In genomic region chr10:13834056-13834455, GRCm38 (mm10) we compare ENCODE assay signal across 18 mouse cellular contexts. TPM values are rescaled to one million over a fixed set of nuclear protein-coding genes. Genes with fewer than 3 reads are reported as not detected.
A peak's percentile ranks its signal among the peaks of the same experiment; 100 is the strongest.
DNase-seq lines count a peak whose midpoint lies in the region; ATAC-seq and TF ChIP-seq lines count a peak whose summit lies in the region.
"Had no signal": no experiment of that assay in that cellular context is flagged by ENCODE, and none has a peak within 500 bp of the region (broad histone marks: within the 10 kb centered on the region; RNA-seq: fewer than 3 reads in every experiment).

No protein-coding gene starts in this region.

- H3K9me3 ChIP-seq in embryonic facial prominence, embryonic 14.5 days (ENCODE audit: control insufficient read depth, low read length), result no peaks in the 10 kb centered on the region
- H3K9me3 ChIP-seq in embryonic facial prominence, embryonic 10.5 days, result no peaks in the 10 kb centered on the region
- H3K9me3 ChIP-seq in kidney, embryonic 16.5 days (ENCODE audit: low read length), result no peaks in the 10 kb centered on the region
- H3K9me3 ChIP-seq in midbrain, embryonic 14.5 days (ENCODE audit: control insufficient read depth, low read length), result no peaks in the 10 kb centered on the region
- no peaks in the 10 kb centered on the region for H3K9me3 ChIP-seq in midbrain, embryonic 15.5 days
- H3K9me3 ChIP-seq: forebrain, embryonic 10.5 days had no signal

- 0 out of 2 replicates have a peak, but pooled peaks cover 9% of the 10 kb centered on the region for H3K4me1 ChIP-seq in embryonic facial prominence, embryonic 14.5 days (ENCODE audit: control insufficient read depth, insufficient read depth, low read length)
- H3K4me1 ChIP-seq in embryonic facial prominence, embryonic 10.5 days, result peaks cover 5% of the 10 kb centered on the region
- H3K4me1 ChIP-seq in kidney, adult 2 months (ENCODE audit: control insufficient read depth, insufficient read depth, low read length), result no peaks in the 10 kb centered on the region; the same call in 1 of the 2 replicates
- H3K4me1 ChIP-seq in kidney, embryonic 16.5 days (ENCODE audit: insufficient read depth, low read length), result peaks cover 9% of the 10 kb centered on the region
- no peaks in the 10 kb centered on the region for H3K4me1 ChIP-seq in midbrain, embryonic 14.5 days (ENCODE audit: control insufficient read depth, insufficient read depth, low read length)
- H3K4me1 ChIP-seq in midbrain, embryonic 15.5 days, result no peaks in the 10 kb centered on the region
- H3K4me1 ChIP-seq: forebrain, embryonic 10.5 days had no signal

- no peaks in the 10 kb centered on the region for H3K27me3 ChIP-seq in embryonic facial prominence, embryonic 14.5 days (replicated peaks; ENCODE audit: control insufficient read depth, insufficient read depth, low read length)
- H3K27me3 ChIP-seq in embryonic facial prominence, embryonic 10.5 days (replicated peaks; ENCODE audit: low read depth, poor library complexity, severe bottlenecking), result no peaks in the 10 kb centered on the region
- no peaks in the 10 kb centered on the region for H3K27me3 ChIP-seq in kidney, adult 2 months (replicated peaks; ENCODE audit: control insufficient read depth, insufficient read depth, low read length)
- no peaks in the 10 kb centered on the region for H3K27me3 ChIP-seq in kidney, embryonic 16.5 days (ENCODE audit: insufficient read depth, low read length)
- H3K27me3 ChIP-seq in midbrain, embryonic 14.5 days (ENCODE audit: control insufficient read depth, insufficient read depth, low read length), result no peaks in the 10 kb centered on the region
- H3K27me3 ChIP-seq in midbrain, embryonic 15.5 days (replicated peaks), result no peaks in the 10 kb centered on the region
- H3K27me3 ChIP-seq: CH12.LX had no signal

- no peaks in the 10 kb centered on the region for H3K36me3 ChIP-seq in embryonic facial prominence, embryonic 14.5 days (ENCODE audit: control insufficient read depth, insufficient read depth, low read length)
- H3K36me3 ChIP-seq in embryonic facial prominence, embryonic 10.5 days (replicated peaks), result no peaks in the 10 kb centered on the region
- H3K36me3 ChIP-seq in kidney, adult 2 months (ENCODE audit: control insufficient read depth, insufficient read depth, low read length), result no peaks in the 10 kb centered on the region
- H3K36me3 ChIP-seq in kidney, embryonic 16.5 days (ENCODE audit: insufficient read depth, low read length), result no peaks in the 10 kb centered on the region
- H3K36me3 ChIP-seq in midbrain, embryonic 14.5 days (ENCODE audit: control insufficient read depth, insufficient read depth, low read length), result no peaks in the 10 kb centered on the region
- H3K36me3 ChIP-seq in midbrain, embryonic 15.5 days (replicated peaks), result no peaks in the 10 kb centered on the region
- H3K36me3 ChIP-seq: forebrain, embryonic 10.5 days had no signal

- TF ChIP-seq CTCF in kidney, adult 2 months (conservative IDR thresholded peaks at IDR 0.05; ENCODE audit: insufficient read depth, insufficient read length, low read depth, low read length), result no peak

- no peak for TF ChIP-seq POLR2A in kidney, adult 2 months (IDR thresholded peaks at IDR 0.05; ENCODE audit: low read depth, low read length)

- 54% methylated on average over 7 of the region's 7 CpGs for WGBS in embryonic facial prominence, embryonic 14.5 days
- 94% methylated on average over 7 of the region's 7 CpGs for WGBS in embryonic facial prominence, embryonic 10.5 days
- WGBS in kidney, adult 2 months, result 44% methylated on average over 7 of the region's 7 CpGs
- 52% methylated on average over 7 of the region's 7 CpGs for WGBS in kidney, embryonic 16.5 days
- 83% methylated on average over 7 of the region's 7 CpGs for WGBS in midbrain, embryonic 14.5 days
- 75% methylated on average over 7 of the region's 7 CpGs for WGBS in midbrain, embryonic 15.5 days

- H3K4me2 ChIP-seq in embryonic facial prominence, embryonic 14.5 days (ENCODE audit: low read depth, low read length), result no peak overlapping the region
- H3K4me2 ChIP-seq in kidney, embryonic 16.5 days (replicated peaks; ENCODE audit: low read depth, low read length), result no peak overlapping the region
- H3K4me2 ChIP-seq in midbrain, embryonic 14.5 days (ENCODE audit: low read length), result no peak overlapping the region
- H3K4me2 ChIP-seq in midbrain, embryonic 15.5 days, result no peak overlapping the region
- H3K4me2 ChIP-seq: liver, embryonic 11.5 days had no signal

- no peak for ATAC-seq in embryonic facial prominence, embryonic 14.5 days (ENCODE audit: low read depth)
- no peak for ATAC-seq in kidney, embryonic 16.5 days (ENCODE audit: low FRiP score, low TSS enrichment)
- ATAC-seq in midbrain, embryonic 14.5 days (ENCODE audit: low FRiP score, low TSS enrichment), result no peak
- no peak for ATAC-seq in midbrain, embryonic 15.5 days (replicated peaks)
- ATAC-seq in megakaryocyte progenitor cell, adult 5-6 weeks (replicated peaks; ENCODE audit: poor library complexity), result no peak

- no peak overlapping the region for H3K9ac ChIP-seq in embryonic facial prominence, embryonic 14.5 days (ENCODE audit: low read depth, low read length)
- no peak overlapping the region for H3K9ac ChIP-seq in kidney, embryonic 16.5 days (replicated peaks; ENCODE audit: low read length)
- H3K9ac ChIP-seq in midbrain, embryonic 14.5 days (replicated peaks; ENCODE audit: low read length), result no peak overlapping the region
- H3K9ac ChIP-seq in midbrain, embryonic 15.5 days, result no peak overlapping the region

- no peak overlapping the region for H3K27ac ChIP-seq in embryonic facial prominence, embryonic 14.5 days (replicated peaks; ENCODE audit: low read depth, low read length)
- H3K27ac ChIP-seq in embryonic facial prominence, embryonic 10.5 days (replicated peaks), result no peak overlapping the region
- H3K27ac ChIP-seq in kidney, adult 2 months (ENCODE audit: insufficient read depth, low read depth, low read length), result no peak overlapping the region
- no peak overlapping the region for H3K27ac ChIP-seq in kidney, embryonic 16.5 days (ENCODE audit: low read length)
- no peak overlapping the region for H3K27ac ChIP-seq in midbrain, embryonic 14.5 days (replicated peaks; ENCODE audit: low read depth, low read length)
- no peak overlapping the region for H3K27ac ChIP-seq in midbrain, embryonic 15.5 days
- H3K27ac ChIP-seq: forebrain, embryonic 10.5 days had no signal

- no peak overlapping the region for H3K4me3 ChIP-seq in embryonic facial prominence, embryonic 14.5 days (ENCODE audit: low read depth, low read length)
- no peak overlapping the region for H3K4me3 ChIP-seq in embryonic facial prominence, embryonic 10.5 days
- no peak overlapping the region for H3K4me3 ChIP-seq in kidney, adult 2 months (ENCODE audit: insufficient read depth, low read depth, low read length)
- H3K4me3 ChIP-seq in kidney, embryonic 16.5 days (ENCODE audit: low read length), result no peak overlapping the region
- H3K4me3 ChIP-seq in midbrain, embryonic 14.5 days (replicated peaks; ENCODE audit: low read depth, low read length), result no peak overlapping the region
- no peak overlapping the region for H3K4me3 ChIP-seq in midbrain, embryonic 15.5 days
- H3K4me3 ChIP-seq: forebrain, embryonic 10.5 days had no signal

- DNase-seq in embryonic facial prominence, embryonic 14.5 days (ENCODE audit: low spot score), result peak; percentile 62
- no peak for DNase-seq in embryonic facial prominence, embryonic 10.5 days (ENCODE audit: low spot score)
- DNase-seq in kidney, adult 2 months, result peak; percentile 18
- DNase-seq in midbrain, embryonic 14.5 days, result peak; percentile 23
- DNase-seq: adrenal gland, postnatal 25 days; gastrocnemius, postnatal 25 days; kidney, postnatal 10 days; lung, adult 2 months; lung, postnatal 36 days; retina, postnatal 1 day; thymus, postnatal 36 days had no signal

RNA-seq across cellular contexts. Expression of gene Aig1, which starts 34.7 kb away (rescaled TPM):
- polyA plus RNA-seq in embryonic facial prominence, embryonic 14.5 days (2014; fragmentation: Nextera tagmentation; extraction: Ambion mirVana), result 35.8 and 36.1 TPM in 2 replicates
- polyA plus RNA-seq in embryonic facial prominence, embryonic 10.5 days (2016; fragmentation: Nextera tagmentation; extraction: Ambion mirVana), result 21.9 and 24.2 TPM in 2 replicates
- 68.4 and 80.4 TPM in 2 replicates for polyA plus RNA-seq in kidney, adult 2 months (2012; rRNA removed)
- 53.2 and 56.8 TPM in 2 replicates for polyA plus RNA-seq in kidney, embryonic 16.5 days (2015; fragmentation: Nextera tagmentation; extraction: Ambion mirVana)
- 76.0 and 81.5 TPM in 2 replicates for polyA plus RNA-seq in midbrain, embryonic 14.5 days (2014; fragmentation: Nextera tagmentation; extraction: Ambion mirVana)
- 86.4 and 90.1 TPM in 2 replicates for polyA plus RNA-seq in midbrain, embryonic 15.5 days (2015; fragmentation: Nextera tagmentation; extraction: Ambion mirVana)
- 11.7 and 23.6 TPM in 2 replicates for total RNA-seq in megakaryocyte progenitor cell, adult 5-6 weeks (2015)
- 8.8 and 9.6 TPM in 2 replicates for total RNA-seq in megakaryocyte progenitor cell, adult 5-6 weeks (2017)
- total RNA-seq: MEL had no signal
